Mouse (Mus musculus) left cerebral cortex, adult 11 months (tissue): ENCODE measurements at regions not wholly inside any gene's neighbourhood (a gene's known extent, or its start where the extent isn't known, plus 50 kb on each side); places are given as distances from the start of the nearest gene placed in this dataset.

Source experiments
- DNase-seq: peaks from one replicate; pipeline ENCODE4 v3.0.0; 2022; ENCODE audit warnings: low spot score

- DNase-seq: no peak
These were observed 285.6 kb downstream of the 1810013L24Rik start for GRCm38 (mm10) chr16:9115548-9115947.

DNA sequence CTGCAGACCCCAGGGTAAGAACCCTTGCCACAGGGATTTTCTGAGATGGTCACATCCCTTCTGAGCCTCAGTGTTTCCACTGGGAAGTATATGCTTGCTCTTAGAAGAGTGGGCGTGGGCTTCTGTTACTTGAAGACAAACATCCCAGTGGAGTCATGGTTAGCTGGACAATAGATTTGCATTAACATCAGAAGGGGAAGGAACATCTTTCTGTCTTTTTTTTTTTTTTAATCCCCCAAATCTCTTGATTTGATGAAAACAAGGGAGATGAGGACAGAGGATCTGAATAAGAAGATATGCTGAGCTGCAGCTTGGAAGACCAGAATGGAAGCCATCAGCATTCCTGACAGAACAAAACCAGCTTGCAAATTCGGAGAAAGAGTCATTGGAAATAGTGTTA, 291.7 kb downstream of the 1810013L24Rik start:
- DNase-seq: no peak

GRCm38 (mm10) chr16:9132113-9132512, 302.2 kb downstream of the 1810013L24Rik start:
- DNase-seq: no peak

- no peak for DNase-seq
These were observed 302.9 kb downstream of the 1810013L24Rik start for GRCm38 (mm10) chr16:9132778-9133177.

DNA sequence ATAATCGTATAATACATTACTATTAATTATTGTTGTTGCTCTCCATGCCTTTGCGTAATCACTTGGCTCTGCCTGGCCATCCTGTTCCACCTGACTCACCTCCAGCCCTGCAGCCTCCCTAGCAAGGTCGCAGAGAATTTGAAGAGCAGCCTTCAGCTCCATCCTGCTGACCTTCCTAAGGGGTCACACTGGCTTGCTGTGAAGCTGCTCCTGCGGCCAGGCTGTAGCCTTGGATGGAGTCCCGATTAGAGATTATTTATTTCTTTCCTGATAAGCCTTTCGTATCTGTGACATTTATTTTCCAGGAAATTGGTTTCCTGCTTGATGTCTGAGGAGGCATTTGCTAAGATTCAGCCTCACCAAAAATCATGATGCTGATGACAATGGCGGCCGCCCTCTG, 305.5 kb downstream of the 1810013L24Rik start:
- no peak for DNase-seq

- no peak for DNase-seq
These were observed 308.8 kb downstream of the 1810013L24Rik start for GRCm38 (mm10) chr16:9138552-9139224.

DNA sequence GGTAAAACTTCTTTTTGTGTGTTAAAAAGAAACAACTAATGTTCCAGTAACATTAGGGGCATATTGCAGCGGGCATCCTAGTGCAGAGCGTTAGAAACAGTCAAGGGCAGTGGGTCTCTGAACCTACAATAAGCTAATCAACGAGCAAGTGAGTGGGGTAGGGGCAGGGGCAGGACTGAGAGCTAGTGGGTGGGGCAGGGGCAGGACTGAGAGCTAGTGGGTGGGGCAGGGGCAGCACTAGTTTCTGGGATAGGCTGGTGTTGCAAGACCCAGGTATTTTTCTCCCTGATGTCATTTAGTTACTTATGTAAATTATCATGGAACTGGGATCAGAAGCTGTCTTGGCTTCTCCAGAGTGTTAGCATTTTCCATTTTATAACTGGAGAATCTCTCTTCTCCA, 309.5 kb downstream of the 1810013L24Rik start:
- no peak for DNase-seq

GRCm38 (mm10) chr16:9149209-9150135, 319.6 kb downstream of the 1810013L24Rik start:
- no peak for DNase-seq

- no peak for DNase-seq
These were observed 322.0 kb downstream of the 1810013L24Rik start for GRCm38 (mm10) chr16:9151936-9152335.

DNA sequence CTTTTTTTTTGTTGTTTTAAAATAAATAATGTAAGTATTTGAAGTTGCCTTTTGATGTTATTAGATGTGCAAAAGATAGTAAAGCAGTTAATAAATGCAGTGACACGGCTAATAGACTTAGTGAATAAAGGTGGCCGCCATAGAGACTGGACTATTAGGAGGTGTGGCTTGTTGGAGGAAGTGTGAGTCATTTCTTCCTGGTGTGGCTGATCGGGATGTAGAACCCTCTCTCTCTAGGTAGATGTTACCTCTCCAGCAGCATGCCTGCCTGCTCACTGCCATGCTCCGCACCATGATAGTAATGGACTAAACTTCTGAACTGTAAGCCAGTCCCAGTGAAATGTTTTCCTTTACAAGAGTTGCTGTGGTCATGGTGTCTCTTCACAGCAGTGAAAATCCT, 323.6 kb downstream of the 1810013L24Rik start:
- no peak for DNase-seq

DNA sequence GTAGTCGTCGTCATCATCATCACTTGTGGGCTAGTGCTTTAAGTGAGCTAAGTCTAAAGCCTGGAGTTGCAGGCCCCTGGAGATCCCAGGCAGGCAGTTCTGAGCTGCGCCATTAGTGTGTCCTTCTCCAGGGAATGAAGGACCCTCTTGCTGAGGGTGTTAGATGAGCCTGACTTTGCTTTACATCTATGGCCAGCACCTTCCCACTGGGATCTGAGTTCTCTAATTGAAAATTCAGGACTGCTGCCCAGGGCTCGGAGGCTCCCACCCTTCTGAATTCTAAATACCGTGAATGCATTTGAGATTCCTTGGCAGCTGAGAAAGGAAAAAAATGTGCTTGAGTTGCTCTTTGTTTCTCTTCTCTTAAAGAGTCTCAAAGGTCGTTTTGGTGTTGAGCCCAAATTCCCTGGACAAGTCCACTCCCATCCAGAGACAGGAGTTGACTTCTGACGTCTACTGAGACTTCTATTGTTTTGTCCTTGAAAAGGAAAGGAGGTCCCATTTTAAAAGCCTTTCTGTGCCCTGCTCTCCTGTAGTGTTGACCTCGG, 335.9 kb downstream of the 1810013L24Rik start:
- no peak for DNase-seq

- DNase-seq: no peak
These were observed 346.5 kb downstream of the 1810013L24Rik start for GRCm38 (mm10) chr16:9176402-9176801.

DNA sequence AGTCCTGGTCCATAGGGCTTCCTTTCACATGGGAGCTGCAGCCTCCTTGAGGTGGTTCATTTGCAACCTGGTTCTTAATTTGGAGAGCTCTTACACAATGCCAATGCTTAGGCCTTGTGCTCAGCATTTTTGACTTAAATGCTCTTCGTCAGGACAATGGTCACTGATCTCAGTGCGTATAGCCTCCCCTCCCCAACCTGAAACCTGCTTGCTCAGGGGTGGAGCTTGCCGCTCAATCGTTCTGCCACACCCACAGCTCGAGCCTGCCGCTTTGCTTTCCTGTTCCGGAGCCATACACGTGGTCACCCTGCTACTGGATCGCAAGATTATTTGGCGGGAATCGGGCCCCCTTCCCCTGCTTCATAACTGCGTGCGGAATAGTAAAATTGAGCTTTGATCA, 365.9 kb downstream of the 1810013L24Rik start:
- no peak for DNase-seq

DNA sequence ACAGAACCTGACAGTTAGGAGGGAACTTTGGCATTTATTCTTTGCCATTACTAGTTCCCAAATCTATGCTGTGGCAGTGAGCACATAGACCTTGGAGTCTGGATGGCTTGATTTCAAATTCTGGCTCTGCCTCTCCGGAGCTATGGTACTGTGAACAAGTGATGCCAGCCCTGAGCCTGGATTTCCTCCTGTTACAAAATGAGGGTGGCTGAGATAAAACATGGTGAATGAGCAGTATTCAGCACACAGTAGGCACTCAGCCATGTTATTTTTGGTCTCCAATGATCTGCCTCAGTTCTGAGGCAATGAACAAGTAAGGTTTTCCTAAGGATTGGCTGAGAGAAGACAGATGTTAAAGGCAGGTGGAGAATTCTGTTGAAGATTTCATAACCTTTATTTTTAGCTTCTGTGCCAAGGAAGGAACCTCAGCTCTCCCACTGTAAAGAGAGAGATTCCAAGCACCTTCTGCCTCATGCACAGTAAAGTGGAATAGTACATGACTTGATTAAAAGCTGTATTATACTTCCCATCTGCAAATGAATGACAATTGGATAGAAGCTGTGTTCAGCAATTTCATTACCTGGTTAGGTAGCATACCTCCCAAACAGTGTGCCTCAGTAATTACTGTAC, 369.1 kb downstream of the 1810013L24Rik start:
- peak; percentile 25 for DNase-seq

DNA sequence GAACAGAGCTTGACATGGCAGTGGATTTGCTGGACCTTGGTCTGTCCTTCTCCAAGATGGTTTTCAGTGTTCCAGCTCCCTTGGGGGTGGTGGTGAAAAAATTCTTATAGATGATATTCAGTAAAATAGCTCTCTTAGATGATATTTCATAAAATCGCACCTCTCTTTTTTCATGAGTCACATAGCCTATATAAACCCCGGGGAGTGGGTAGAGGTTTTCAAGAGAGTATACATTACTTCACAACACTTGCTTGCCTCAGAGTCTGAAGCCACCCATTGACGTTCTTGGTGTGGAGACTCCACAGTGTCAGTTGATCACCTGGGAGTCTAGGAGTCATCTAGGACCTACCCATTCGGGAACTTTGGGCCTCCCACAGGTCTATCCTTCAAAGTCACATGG, 378.7 kb downstream of the 1810013L24Rik start:
- DNase-seq: no peak

- no peak for DNase-seq
These were observed 381.6 kb downstream of the 1810013L24Rik start for GRCm38 (mm10) chr16:9211485-9211884.

DNA sequence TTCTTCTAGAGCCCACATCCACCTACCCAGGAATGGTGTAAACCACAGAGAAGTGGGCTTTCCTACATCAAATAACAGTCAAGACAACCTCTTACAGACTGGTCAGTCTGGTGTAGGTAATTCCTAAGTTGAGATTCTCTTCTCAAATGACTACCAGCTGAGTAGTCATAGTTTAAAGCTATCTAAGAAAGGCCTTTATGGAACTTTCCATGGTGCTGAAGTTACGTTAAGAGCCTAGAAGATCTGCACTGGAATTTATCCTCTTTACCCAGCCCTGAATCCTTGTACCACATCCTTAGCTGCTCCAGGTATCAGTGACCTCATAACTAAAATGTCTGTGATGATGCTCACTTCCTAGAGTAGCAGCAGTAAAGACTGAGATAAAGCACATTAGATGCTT, 385.2 kb downstream of the 1810013L24Rik start:
- DNase-seq: no peak

GRCm38 (mm10) chr16:9217361-9217760, 387.5 kb downstream of the 1810013L24Rik start:
- DNase-seq: no peak

DNA sequence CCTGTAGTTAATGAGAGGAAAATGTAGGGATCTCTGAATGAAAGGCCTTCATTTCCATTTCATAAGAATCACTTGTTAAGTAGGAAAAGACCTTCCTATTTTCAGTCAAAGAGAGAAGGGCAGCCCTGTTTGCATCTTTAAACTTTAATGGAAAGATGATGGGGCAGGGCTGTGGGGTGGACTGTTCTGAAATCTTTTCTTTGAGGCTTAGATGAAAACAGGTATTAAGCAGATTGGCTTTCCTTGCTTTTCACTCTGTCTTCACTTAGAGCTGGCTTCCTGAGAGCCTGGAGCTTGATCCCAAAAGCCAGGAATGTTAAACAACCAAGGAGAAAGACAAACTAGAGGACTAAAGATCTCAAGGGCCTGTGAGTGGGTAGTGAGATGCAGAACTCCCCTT, 400.3 kb downstream of the 1810013L24Rik start:
- no peak for DNase-seq

- DNase-seq: no peak
These were observed 412.2 kb downstream of the 1810013L24Rik start for GRCm38 (mm10) chr16:9242099-9242498.

DNA sequence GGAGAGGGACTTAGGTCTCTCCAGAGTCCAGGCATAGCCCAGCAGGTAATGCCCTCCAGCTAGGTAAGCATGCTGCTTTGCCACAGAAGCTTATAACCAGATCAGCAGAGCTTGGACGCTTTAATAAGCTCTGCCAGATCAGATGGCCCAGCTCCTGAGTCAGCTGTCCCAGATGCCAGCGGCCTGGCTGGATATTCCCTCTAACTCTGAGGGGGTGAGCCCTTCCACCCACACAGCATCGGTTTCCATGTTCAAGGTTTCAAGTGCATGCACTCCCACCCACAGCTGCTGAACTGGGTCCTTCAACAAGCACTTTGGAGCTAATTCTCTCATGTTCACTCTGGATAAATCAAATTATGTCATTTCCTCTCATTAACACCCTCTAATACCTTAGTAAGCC, 417.3 kb downstream of the 1810013L24Rik start:
- no peak for DNase-seq

GRCm38 (mm10) chr16:9253054-9253453, 423.2 kb downstream of the 1810013L24Rik start:
- DNase-seq: no peak

- no peak for DNase-seq
These were observed 425.5 kb downstream of the 1810013L24Rik start for GRCm38 (mm10) chr16:9255351-9255750.
